Mouse (Mus musculus) right cerebral cortex, postnatal 25 days (tissue): ENCODE data around the gene Gars.

ENCODE experiments used
- DNase-seq: peaks from one replicate; pipeline ENCODE4 v3.0.0; 2022

Gars gene

GRCm38 (mm10) chr6:55037799-55038670 is at the start of gene Gars:
Gars (plus strand) TSS chr6:55038007.
- DNase-seq = peak; percentile 91

- DNase-seq = no peak
These were observed 49.7 kb upstream of the Gars start for GRCm38 (mm10) chr6:54988141-54988540.

GRCm38 (mm10) chr6:54991189-54991588 is 46.6 kb upstream of the Gars start:
- DNase-seq = no peak

- no peak for DNase-seq
These were observed 45.7 kb upstream of the Gars start for GRCm38 (mm10) chr6:54992141-54992540.

GRCm38 (mm10) chr6:54992734-54993260 is 45.0 kb upstream of the Gars start, which contains the start of gene Ggct:
Ggct (minus strand) TSS chr6:54992950.
- peak; percentile 96 for DNase-seq

GRCm38 (mm10) chr6:54996361-54996760 is 41.4 kb upstream of the Gars start:
- no peak for DNase-seq

- DNase-seq = no peak
These were observed 40.1 kb upstream of the Gars start for GRCm38 (mm10) chr6:54997726-54998125.

- no peak for DNase-seq
These were observed 36.5 kb upstream of the Gars start for GRCm38 (mm10) chr6:55001320-55001719.

GRCm38 (mm10) chr6:55002438-55002837 is 35.4 kb upstream of the Gars start:
- DNase-seq = no peak

- DNase-seq = no peak
These were observed 34.2 kb upstream of the Gars start for GRCm38 (mm10) chr6:55003559-55003958.

GRCm38 (mm10) chr6:55008401-55008800 is 29.4 kb upstream of the Gars start:
- DNase-seq = no peak

- DNase-seq = no peak
These were observed 28.2 kb upstream of the Gars start for GRCm38 (mm10) chr6:55009391-55010230.

GRCm38 (mm10) chr6:55010330-55011091 is 27.3 kb upstream of the Gars start:
- no peak for DNase-seq

GRCm38 (mm10) chr6:55012516-55012915 is 25.3 kb upstream of the Gars start:
- DNase-seq = no peak

- DNase-seq = no peak
These were observed 23.6 kb upstream of the Gars start for GRCm38 (mm10) chr6:55014184-55014583.

GRCm38 (mm10) chr6:55016236-55016635 is 21.6 kb upstream of the Gars start:
- peak; percentile 39 for DNase-seq

GRCm38 (mm10) chr6:55016710-55017583 is 20.9 kb upstream of the Gars start:
- DNase-seq = peak; percentile 37

- DNase-seq = no peak
These were observed 19.4 kb upstream of the Gars start for GRCm38 (mm10) chr6:55018417-55018816.

GRCm38 (mm10) chr6:55021806-55022205 is 16.0 kb upstream of the Gars start:
- DNase-seq = no peak

- no peak for DNase-seq
These were observed 10.2 kb upstream of the Gars start for GRCm38 (mm10) chr6:55027642-55028041.

GRCm38 (mm10) chr6:55036731-55037130 is 1.1 kb upstream of the Gars start:
- DNase-seq = no peak
